In genomic region chr5:113611771-113612233, GRCm38 (mm10) we compare ENCODE assay signal across 18 mouse cellular contexts. TPM values are rescaled to one million over a fixed set of nuclear protein-coding genes. Genes with fewer than 3 reads are reported as not detected.
DNase-seq lines count a peak whose midpoint lies in the region; ATAC-seq lines count a peak whose summit lies in the region.
"Had no signal": no experiment of that assay in that cellular context is flagged by ENCODE, and none has a peak within 500 bp of the region (broad histone marks: within the 10 kb centered on the region; RNA-seq: fewer than 3 reads in every experiment).

No protein-coding gene starts in this region.

- H3K9ac ChIP-seq in lung, embryonic 16.5 days (ENCODE audit: low read length) = no peak overlapping the region

- H3K27me3 ChIP-seq in lung, embryonic 16.5 days (ENCODE audit: control insufficient read depth, insufficient read depth, low read depth, low read length) = no peaks in the 10 kb centered on the region

- H3K27ac ChIP-seq in lung, embryonic 16.5 days (ENCODE audit: low read length) = peak overlapping the region; percentile 87
- H3K27ac ChIP-seq: macrophage had no signal

- DNase-seq in testis, postnatal 14 days (ENCODE audit: low spot score) = peak; percentile 40
- DNase-seq in testis, postnatal 10 days (ENCODE audit: low spot score) = no peak
- peak; percentile 58 to 65 for DNase-seq in heart, postnatal 10 days
- DNase-seq: adrenal gland, postnatal 25 days; cerebellum, adult 9-11 months; embryo, embryonic 11 days; kidney, postnatal 10 days; layer of hippocampus, adult 9-11 months; liver; midbrain, embryonic 14.5 days; thymus, postnatal 4 days had no signal

- intact Hi-C loops in heart, postnatal 10 days (cut with DNase I) = no loop called here

- H3K4me2 ChIP-seq in lung, embryonic 16.5 days (ENCODE audit: low read depth, low read length) = no peak overlapping the region

- H3K36me3 ChIP-seq in lung, embryonic 16.5 days (ENCODE audit: control insufficient read depth, insufficient read depth, low read length) = peaks cover 6% of the 10 kb centered on the region; the same call in 1 of the 2 replicates

- H3K4me1 ChIP-seq in lung, embryonic 16.5 days (replicated peaks; ENCODE audit: control insufficient read depth, insufficient read depth, low read length) = peaks cover 29% of the 10 kb centered on the region

- no peaks in the 10 kb centered on the region for H3K9me3 ChIP-seq in lung, embryonic 16.5 days (ENCODE audit: control insufficient read depth, low read length)

- ATAC-seq in lung, embryonic 16.5 days (ENCODE audit: low read depth) = peak; percentile 91
- ATAC-seq in erythroid progenitor cell, adult 5-6 weeks (replicated peaks; ENCODE audit: low FRiP score, poor library complexity, severe bottlenecking) = no peak
- no peak for ATAC-seq in megakaryocyte progenitor cell, adult 5-6 weeks (replicated peaks; ENCODE audit: poor library complexity)
- ATAC-seq in CD4-positive, CD25-positive, alpha-beta regulatory T cell, adult 4 months = no peak
- ATAC-seq: forebrain, embryonic 14.5 days had no signal

- no peak overlapping the region for H3K4me3 ChIP-seq in lung, embryonic 16.5 days (ENCODE audit: low read length)

- 50% methylated on average over 12 of the region's 12 CpGs for WGBS in lung, embryonic 16.5 days

RNA-seq across cellular contexts. Expression of gene Cmklr1, which starts 38.4 kb away (rescaled TPM):
- 10 to 100 TPM; 20.8 to 22.5 TPM for total RNA-seq in heart, postnatal 10 days (2021)
- 14.0 and 17.9 TPM in 2 replicates for polyA plus RNA-seq in lung, embryonic 16.5 days (2015; fragmentation: Nextera tagmentation; extraction: Ambion mirVana)
- 2.2 and 3.4 TPM in 2 replicates for total RNA-seq in erythroid progenitor cell, adult 5-6 weeks (2015; ENCODE audit: low replicate concordance)
- 1.5 and 8.7 TPM in 2 replicates for total RNA-seq in erythroid progenitor cell, adult 5-6 weeks (2017; ENCODE audit: low replicate concordance)
- 0.85 and 0.94 TPM in 2 replicates for total RNA-seq in megakaryocyte progenitor cell, adult 5-6 weeks (2015)
- total RNA-seq in megakaryocyte progenitor cell, adult 5-6 weeks (2017) = not detected in 2 replicates
- polyA plus RNA-seq in CD4-positive, CD25-positive, alpha-beta regulatory T cell, adult 4 months (2017; shearing (Covaris generic)) = not detected
- total RNA-seq: hematopoietic stem cell, adult 5-6 weeks had no signal
